Mouse (Mus musculus) heart, embryonic 14.5 days (tissue): ENCODE measurements around the gene Lonrf2. TPM values are rescaled to one million over a fixed set of nuclear protein-coding genes. Genes with fewer than 3 reads are reported as not detected.

ENCODE experiments used
- ATAC-seq: fragments of 200-750 bp; cut with Nextera tagmentation; 2 replicates; pipeline ENCODE4 v1.8.0; 2017; ENCODE audit warnings: low read depth, moderate TSS enrichment; ENCODE audit not compliant: insufficient number of reproducible peaks, insufficient read depth, low FRiP score
- H3K27ac ChIP-seq, 2 experiments: fragments of 200-500 bp in 1 of 2; fragments of 300-500 bp in 1 of 2; sonication (generic) in 1 of 2; replicated peaks in 1 of 2; 2 replicates each; pipeline ENCODE4 v1.5.1; 2012 to 2014; ENCODE audit warnings: low read depth in 2 of 2, low read length in 2 of 2, control low read depth in 1 of 2, mild to moderate bottlenecking in 1 of 2, mixed read lengths in 1 of 2; ENCODE audit not compliant: control insufficient read depth in 1 of 2, insufficient read depth in 1 of 2
- H3K27me3 ChIP-seq: fragments of 300-500 bp; sonication (generic); 2 replicates; pipeline ENCODE4 v1.6.1; 2014; ENCODE audit warnings: mild to moderate bottlenecking, low read length, control low read depth; ENCODE audit not compliant: control insufficient read depth, insufficient read depth
- H3K36me3 ChIP-seq: fragments of 300-500 bp; sonication (generic); 2 replicates; pipeline ENCODE4 v1.6.1; 2014; ENCODE audit warnings: mild to moderate bottlenecking, control low read depth, low read length, mixed read lengths; ENCODE audit not compliant: control insufficient read depth, insufficient read depth
- H3K4me1 ChIP-seq, 2 experiments: fragments of 200-500 bp in 1 of 2; fragments of 300-500 bp in 1 of 2; sonication (generic) in 1 of 2; 2 replicates each; pipeline ENCODE4 v1.6.1; 2012 to 2014; ENCODE audit warnings: low read length in 2 of 2, control low read depth in 1 of 2, mixed read lengths in 1 of 2; ENCODE audit not compliant: control insufficient read depth in 2 of 2, insufficient read depth in 2 of 2
- H3K4me2 ChIP-seq: fragments of 300-500 bp; sonication (generic); 2 replicates; pipeline ENCODE4 v1.6.1; 2014; ENCODE audit warnings: mild to moderate bottlenecking, low read length
- H3K4me3 ChIP-seq, 2 experiments: fragments of 200-500 bp in 1 of 2; fragments of 300-500 bp in 1 of 2; sonication (generic) in 1 of 2; 2 replicates each; pipeline ENCODE4 v1.5.1; 2012 to 2014; ENCODE audit warnings: low read length in 2 of 2, mild to moderate bottlenecking in 2 of 2, control low read depth in 1 of 2, low read depth in 1 of 2, moderate library complexity in 1 of 2; ENCODE audit not compliant: control insufficient read depth in 1 of 2, insufficient read depth in 1 of 2
- H3K9ac ChIP-seq: fragments of 300-500 bp; sonication (generic); 2 replicates; pipeline ENCODE4 v1.6.1; 2014; ENCODE audit warnings: mild to moderate bottlenecking, low read length
- H3K9me3 ChIP-seq: fragments of 300-500 bp; sonication (generic); 2 replicates; pipeline ENCODE4 v1.6.1; 2016; ENCODE audit warnings: low read length, control low read depth; ENCODE audit not compliant: control insufficient read depth
- WGBS: fragments of 180-500 bp; shearing (Covaris S2); extraction: QIAGEN DNeasy Blood & Tissue Kit; methylation state at CpG from one replicate; pipeline ENCODE4 v1.1.7; 2014; 5-methylcytosine and 5-hydroxymethylcytosine counted together
- polyA plus RNA-seq: library from polyadenylated mRNA; unstranded; fragments of >200 nt; fragmentation: Nextera tagmentation; extraction: Ambion mirVana; gene quantifications from 2 replicates; pipeline ENCODE4 v1.2.1, GENCODE M21; 2014

Lonrf2 gene
- 0.84 and 0.93 TPM in 2 replicates for polyA plus RNA-seq

GRCm38 (mm10) chr1:38836477-38836872 lies at the start of gene Lonrf2:
Gene Lonrf2 (minus strand): TSS chr1:38836711.
- Histone ChIP-seq H3K9ac (peak within 1 kb of the TSS; percentile 80), H3K9me3 (no peaks in the 10 kb centered on the region), H3K4me2 (peak within 1 kb of the TSS; percentile 97), H3K4me3 (peak within 1 kb of the TSS; percentile 69 to 72), H3K27ac (no peak within 1 kb of the TSS), H3K36me3 (no peaks in the 10 kb centered on the region), H3K27me3 (peaks cover 26% of the 10 kb centered on the region), H3K4me1 (peaks cover 3 to 4% of the 10 kb centered on the region in 2 experiments; a peak in 1 of 4 replicates)
- ATAC-seq = peak; percentile 21; the same call in 1 of the 2 replicates
- 2% methylated on average over 43 of the region's 47 CpGs for WGBS

GRCm38 (mm10) chr1:38885956-38886355 lies 49.4 kb upstream of the Lonrf2 start:
- no peak for ATAC-seq
- WGBS = 65% methylated on average over 2 of the region's 2 CpGs

GRCm38 (mm10) chr1:38883766-38884165 lies 47.3 kb upstream of the Lonrf2 start:
- Histone ChIP-seq H3K36me3 (no peaks in the 10 kb centered on the region), H3K9me3 (no peaks in the 10 kb centered on the region), H3K4me2 (no peak overlapping the region), H3K4me1 (peaks cover 2% of the 10 kb centered on the region in 2 experiments; a peak in 2 of 4 replicates), H3K4me3 (no peak overlapping the region), H3K9ac (no peak overlapping the region), H3K27ac (no peak overlapping the region), H3K27me3 (no peaks in the 10 kb centered on the region)
- WGBS = 73% methylated on average over 9 of the region's 9 CpGs
- ATAC-seq = no peak

More at GRCm38 (mm10) chr1:38885956-38886355, 49.4 kb upstream of the Lonrf2 start:
- Histone ChIP-seq H3K4me1 (peaks cover 2% of the 10 kb centered on the region in 2 experiments; a peak in 2 of 4 replicates), H3K9me3 (no peaks in the 10 kb centered on the region), H3K4me2 (no peak overlapping the region), H3K4me3 (no peak overlapping the region), H3K36me3 (no peaks in the 10 kb centered on the region), H3K27me3 (no peaks in the 10 kb centered on the region), H3K9ac (no peak overlapping the region), H3K27ac (no peak overlapping the region)

GRCm38 (mm10) chr1:38882746-38883145 lies 46.2 kb upstream of the Lonrf2 start:
- peak; percentile 35; the same call in 1 of the 2 replicates for ATAC-seq
- Histone ChIP-seq H3K27ac (no peak overlapping the region), H3K36me3 (no peaks in the 10 kb centered on the region), H3K4me1 (peaks cover 2% of the 10 kb centered on the region in 2 experiments; a peak in 2 of 4 replicates), H3K9ac (no peak overlapping the region), H3K4me3 (no peak overlapping the region), H3K9me3 (no peaks in the 10 kb centered on the region), H3K4me2 (no peak overlapping the region), H3K27me3 (no peaks in the 10 kb centered on the region)
- WGBS = 75% methylated on average over 4 of the region's 4 CpGs

GRCm38 (mm10) chr1:38881366-38881765 lies 44.9 kb upstream of the Lonrf2 start:
- no peak overlapping the region for H3K4me3 ChIP-seq
- H3K4me1 ChIP-seq = no peaks in the 10 kb centered on the region
- no peaks in the 10 kb centered on the region for H3K9me3 ChIP-seq
- H3K9ac ChIP-seq = no peak overlapping the region
- 72% methylated on average over 4 of the region's 4 CpGs for WGBS
- H3K27me3 ChIP-seq = no peaks in the 10 kb centered on the region
- no peak for ATAC-seq
- no peak overlapping the region for H3K4me2 ChIP-seq
- no peaks in the 10 kb centered on the region for H3K36me3 ChIP-seq
- H3K27ac ChIP-seq = no peak overlapping the region

GRCm38 (mm10) chr1:38876671-38877382 lies 40.3 kb upstream of the Lonrf2 start:
- no peak overlapping the region for H3K4me3 ChIP-seq
- no peak overlapping the region for H3K4me2 ChIP-seq
- H3K27ac ChIP-seq = no peak overlapping the region
- no peaks in the 10 kb centered on the region for H3K27me3 ChIP-seq
- no peaks in the 10 kb centered on the region for H3K9me3 ChIP-seq
- no peaks in the 10 kb centered on the region for H3K4me1 ChIP-seq
- H3K36me3 ChIP-seq = no peaks in the 10 kb centered on the region
- 45% methylated on average over 5 of the region's 5 CpGs for WGBS
- no peak for ATAC-seq
- H3K9ac ChIP-seq = no peak overlapping the region

GRCm38 (mm10) chr1:38873911-38874310 lies 37.4 kb upstream of the Lonrf2 start:
- Histone ChIP-seq H3K9me3 (no peaks in the 10 kb centered on the region), H3K27me3 (no peaks in the 10 kb centered on the region), H3K27ac (no peak overlapping the region), H3K4me1 (no peaks in the 10 kb centered on the region), H3K4me3 (no peak overlapping the region), H3K36me3 (no peaks in the 10 kb centered on the region), H3K9ac (no peak overlapping the region), H3K4me2 (no peak overlapping the region)
- ATAC-seq = no peak
- WGBS = 74% methylated on average over 5 of the region's 5 CpGs
